Mouse (Mus musculus) common myeloid progenitor, adult 5-6 weeks (primary cell): Measurements from ENCODE around the gene Mfap3. TPM values are rescaled to one million over a fixed set of nuclear protein-coding genes. Genes with fewer than 3 reads are reported as not detected.

Experiments used
- ATAC-seq: replicated peaks from 2 replicates; pipeline ENCODE4 v1.8.0; 2016; ENCODE audit warnings: low read depth, mild to moderate bottlenecking, moderate TSS enrichment, inconsistent platforms; ENCODE audit not compliant: poor library complexity, severe bottlenecking
- total RNA-seq: library from RNA; stranded (forward); fragments of 200-1000, 187-1606 nt; gene quantifications from 2 replicates; pipeline ENCODE4 v1.2.3, GENCODE M21; 2017

Mfap3 gene
- total RNA-seq, result 22.5 and 27.5 TPM in 2 replicates

DNA sequence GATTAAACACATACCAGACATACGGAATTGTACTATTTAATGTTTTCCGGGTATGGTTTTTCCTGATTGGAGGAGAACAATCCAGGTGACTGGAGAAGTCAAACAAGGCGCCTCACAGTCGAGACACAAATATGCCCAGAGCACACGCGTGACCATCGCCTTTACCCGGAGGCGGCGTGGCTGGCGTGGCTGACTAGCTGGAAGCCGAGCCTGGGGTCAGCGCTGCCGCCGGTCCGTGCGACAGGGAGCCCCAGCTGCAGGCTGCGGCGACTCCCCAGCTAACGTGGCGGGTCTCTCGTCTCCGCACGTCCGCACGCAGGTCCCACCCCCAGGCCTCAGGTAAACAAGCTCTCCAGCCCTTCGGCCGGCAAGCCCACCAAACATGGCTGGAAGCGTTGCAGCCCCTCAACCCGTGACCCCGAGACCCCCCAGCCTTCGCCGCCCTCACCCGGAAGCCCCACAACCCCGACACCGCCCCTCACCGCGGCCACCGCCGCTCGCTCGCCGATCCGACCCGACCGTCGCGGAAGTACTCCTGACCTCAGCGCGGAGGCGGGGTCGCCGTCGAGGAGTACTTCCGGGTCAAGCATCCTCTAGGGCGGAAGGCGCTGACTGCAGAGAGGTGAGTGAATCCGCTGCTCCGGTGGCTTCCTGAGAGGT is at the start of gene Mfap3, which contains the start of gene Fam114a2:
Mfap3 (plus strand) TSS at position 574 of the 660 bp plus-strand sequence.
Fam114a2 (minus strand) TSS at position 527 of the 660 bp plus-strand sequence.
- ATAC-seq, result peak; percentile 92

DNA sequence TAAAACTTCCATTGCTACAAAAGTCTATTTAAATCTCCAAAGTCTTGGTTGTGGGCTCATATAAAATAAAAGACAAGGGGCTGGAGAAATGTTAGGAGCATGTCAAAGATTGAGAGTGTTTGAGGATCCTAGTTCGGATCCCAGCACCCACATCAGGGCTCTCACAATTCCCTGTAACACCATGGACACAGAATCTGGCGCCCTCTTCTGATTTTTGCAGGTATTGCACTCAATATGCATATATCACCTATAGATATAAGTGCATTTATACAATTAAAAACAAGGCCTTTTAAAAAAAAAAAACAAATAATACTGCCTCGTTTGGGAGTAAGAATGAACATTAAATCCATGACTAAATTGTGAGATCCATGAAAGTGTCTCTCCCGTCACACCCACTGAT is 49.8 kb upstream of the Mfap3 start:
- ATAC-seq, result no peak

DNA sequence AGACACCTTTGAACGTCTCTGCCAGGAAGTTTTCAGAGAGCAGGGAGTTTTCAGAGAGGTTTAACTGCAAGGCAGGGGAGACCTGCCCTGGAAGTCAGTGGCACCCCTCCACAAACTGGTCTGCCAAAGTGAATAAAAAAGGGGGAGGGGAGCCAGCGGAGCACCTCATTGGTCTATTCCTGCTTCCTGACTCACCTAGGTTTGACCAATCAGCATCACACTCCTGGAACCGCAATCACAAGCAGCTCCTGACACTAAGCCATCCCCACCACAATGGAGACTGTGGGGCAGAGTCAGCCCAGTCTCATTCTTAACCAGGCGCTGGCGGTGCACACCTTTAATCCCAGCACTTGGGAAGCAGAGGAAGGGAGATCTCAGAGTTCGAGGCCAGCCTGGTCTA is 48.4 kb upstream of the Mfap3 start:
- no peak for ATAC-seq

DNA sequence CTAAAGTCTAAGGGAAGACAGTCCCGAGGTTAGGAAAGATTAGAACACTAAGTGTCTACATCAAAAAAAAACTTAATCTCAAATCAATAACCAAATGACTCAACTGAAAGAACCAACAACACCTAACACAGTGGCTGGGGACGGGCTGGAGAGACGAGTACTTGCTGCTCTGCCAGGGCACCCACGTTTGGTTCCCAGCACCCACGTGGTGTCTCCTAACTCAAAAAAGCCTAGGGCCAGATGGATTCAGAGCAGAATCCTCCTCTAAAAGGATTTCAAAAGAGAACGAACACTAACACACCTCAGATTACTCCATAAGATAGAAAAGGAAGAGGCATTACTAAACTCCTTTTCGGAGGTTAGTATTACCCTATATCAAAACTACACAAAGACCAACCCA is 47.5 kb upstream of the Mfap3 start:
- no peak for ATAC-seq

DNA sequence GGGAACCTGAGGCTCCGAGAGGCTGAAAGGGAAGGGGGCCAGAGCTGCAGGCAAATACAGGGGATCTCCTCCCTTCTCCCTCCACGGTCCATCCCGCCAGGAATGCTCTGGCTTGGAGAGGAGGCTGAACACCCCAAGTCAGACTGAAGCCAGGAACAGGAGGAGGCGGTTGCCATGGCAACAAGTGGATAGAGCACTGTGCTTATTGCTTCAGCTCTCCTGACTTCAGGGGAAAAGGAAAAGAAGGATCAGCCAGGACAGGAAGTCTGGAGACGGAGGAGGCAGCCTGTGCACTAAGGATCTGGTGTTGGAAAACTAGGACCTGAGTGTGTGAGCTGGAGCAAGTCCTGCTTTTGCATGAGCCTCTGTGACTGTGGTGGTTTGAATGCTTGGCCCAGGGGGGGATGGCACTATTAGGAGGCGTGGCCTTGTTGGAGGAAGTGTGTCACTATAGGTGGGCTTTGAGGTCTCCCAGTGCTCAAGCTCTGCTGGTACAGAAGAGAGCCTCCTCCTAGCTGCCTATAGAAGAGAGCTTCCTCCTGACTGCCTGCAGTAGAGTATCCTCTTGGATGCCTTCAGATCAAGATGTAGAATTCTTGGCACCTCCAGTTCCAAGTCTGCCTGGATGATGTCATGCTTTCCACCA is 44.0 kb upstream of the Mfap3 start:
- ATAC-seq, result no peak

DNA sequence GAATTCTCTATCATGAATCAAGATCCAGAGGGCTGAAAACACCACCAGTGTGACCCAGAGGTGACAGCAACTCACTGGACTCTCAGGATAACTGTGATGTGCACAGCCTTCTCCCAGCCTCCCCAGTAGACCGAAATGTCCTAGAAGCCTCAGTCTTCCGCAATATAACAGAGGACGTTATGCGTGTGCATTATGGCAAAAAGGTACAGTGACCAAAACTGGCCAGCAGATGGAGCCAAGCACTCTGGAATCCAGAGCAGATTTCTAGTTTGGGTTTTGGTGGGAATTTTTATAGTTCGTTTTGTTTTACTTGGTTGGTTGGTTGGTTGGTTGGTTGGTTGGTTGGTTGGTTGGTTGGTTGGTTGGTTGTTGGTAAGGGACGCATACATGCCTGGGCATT is 43.3 kb upstream of the Mfap3 start:
- ATAC-seq, result peak; percentile 73; the same call in 1 of the 2 replicates

DNA sequence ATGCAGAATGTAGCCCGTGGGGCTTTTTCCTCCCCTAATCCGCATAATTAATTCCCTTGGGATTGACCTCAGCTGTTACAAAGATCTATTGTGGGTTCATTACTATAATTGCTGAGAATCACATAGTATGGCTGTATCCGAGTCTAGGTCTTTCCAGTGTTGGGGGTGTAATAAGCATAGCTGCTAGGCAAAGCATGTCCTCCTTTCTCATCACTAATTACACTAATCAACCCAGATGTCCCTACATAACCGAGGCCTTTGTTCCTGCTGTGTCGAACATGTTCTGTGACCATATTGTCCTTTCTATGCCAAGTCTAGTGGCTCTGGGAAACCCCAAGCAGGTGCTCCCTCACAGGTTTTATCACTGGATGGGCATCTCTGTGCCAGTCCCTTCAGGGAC is 40.4 kb upstream of the Mfap3 start:
- no peak for ATAC-seq

DNA sequence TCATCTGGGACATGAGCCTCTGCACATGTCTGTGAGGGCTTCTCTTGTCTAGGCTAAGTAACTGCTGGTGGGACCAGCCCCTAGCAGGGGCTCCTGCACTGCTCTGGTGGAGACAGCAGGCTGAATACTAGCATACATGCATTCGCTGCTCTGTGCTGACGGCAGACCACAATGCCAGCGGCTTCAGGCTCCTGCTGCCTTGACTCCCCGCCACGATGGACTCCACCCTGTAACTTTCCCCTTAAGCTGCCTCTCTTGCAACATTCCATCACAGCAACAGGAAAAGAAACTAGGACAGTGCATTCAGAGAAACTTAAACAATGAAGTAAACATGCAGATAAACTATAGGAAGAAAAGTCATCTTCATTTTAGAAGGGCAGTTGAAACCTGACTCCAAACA is 30.0 kb upstream of the Mfap3 start:
- no peak for ATAC-seq

DNA sequence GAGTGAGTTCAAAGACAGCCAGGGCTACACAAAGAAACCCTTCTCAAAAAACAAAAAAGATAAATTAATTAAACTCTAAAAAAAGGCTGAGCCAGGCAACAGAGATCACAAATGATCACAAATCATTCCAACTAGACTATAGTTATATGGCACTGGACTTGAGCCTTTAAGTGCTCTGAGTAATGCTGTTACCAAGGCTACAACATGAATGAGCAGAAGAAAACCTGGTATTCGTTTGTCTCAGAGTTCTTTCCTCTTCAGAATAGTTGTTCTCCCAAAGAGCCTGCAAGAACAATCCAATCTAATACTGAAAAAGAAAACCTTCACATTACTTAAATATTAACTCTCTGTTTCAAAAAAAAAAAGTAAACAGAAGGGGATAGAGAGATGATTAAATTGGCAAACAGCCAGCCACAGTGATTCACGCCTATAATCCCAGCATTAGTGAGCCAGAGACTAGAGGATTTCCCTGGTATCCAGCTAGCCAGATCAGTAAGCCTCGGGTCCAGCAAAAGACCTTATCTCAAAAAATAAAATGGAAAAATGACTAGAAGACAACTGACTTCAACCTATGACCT is 21.9 kb upstream of the Mfap3 start:
- ATAC-seq, result no peak

DNA sequence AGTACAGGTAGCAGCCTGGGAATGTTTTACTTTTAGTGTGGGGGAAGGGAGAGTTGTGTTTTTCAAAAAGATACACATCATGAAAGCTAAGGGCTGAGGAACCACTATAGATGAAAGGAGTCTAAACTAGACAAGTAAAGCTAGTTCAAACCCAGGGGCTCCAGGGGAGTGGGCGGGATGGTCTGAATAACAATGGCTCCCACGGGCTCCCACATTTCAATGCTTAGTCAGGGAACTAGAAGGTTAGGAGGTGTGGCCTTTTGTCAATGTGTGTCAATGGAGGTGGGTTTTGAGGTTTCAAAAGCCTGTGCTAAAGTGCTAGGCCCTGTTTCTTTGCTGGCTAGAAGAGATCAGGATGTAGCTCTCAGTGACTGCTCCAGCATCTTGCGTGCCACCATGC is 20.8 kb upstream of the Mfap3 start:
- no peak for ATAC-seq

DNA sequence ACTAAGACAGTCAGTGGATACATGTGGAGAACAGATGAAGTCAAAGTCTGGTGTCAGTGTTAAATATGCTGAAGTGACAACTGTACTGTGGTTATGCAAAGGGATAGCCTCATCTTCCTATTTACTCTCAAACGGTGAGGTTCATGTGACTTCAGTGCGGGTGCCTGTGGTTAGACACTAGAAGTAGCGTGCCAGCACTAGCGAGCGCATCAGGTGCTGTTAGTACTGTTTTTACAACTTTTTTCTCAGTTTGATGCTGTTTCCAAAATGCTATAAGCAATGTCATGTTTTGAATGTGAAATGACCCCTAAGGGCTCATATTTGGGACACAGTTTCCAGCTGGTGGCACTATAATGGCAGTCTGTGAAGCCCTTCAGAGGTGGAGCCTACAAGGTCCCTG is 20.2 kb upstream of the Mfap3 start:
- ATAC-seq, result no peak

DNA sequence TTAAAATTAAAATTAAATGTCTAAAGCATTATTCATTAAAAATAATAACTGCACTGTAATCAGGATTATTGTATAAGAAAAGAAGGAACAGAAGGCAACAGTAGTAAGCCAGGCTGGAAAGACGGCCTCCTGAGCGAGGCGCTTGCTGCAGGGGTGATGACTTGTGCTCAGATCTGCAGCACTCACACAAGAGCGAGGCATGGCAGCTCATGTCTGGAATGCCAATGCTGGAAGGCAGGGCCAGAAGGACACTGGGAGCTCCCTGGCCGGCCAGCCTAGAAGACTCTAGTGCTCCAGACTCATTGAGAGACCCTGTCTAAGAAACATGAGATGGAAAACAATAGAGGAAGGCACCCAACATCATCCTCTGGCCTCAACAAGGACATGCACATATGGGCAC is 15.3 kb upstream of the Mfap3 start:
- ATAC-seq, result no peak

DNA sequence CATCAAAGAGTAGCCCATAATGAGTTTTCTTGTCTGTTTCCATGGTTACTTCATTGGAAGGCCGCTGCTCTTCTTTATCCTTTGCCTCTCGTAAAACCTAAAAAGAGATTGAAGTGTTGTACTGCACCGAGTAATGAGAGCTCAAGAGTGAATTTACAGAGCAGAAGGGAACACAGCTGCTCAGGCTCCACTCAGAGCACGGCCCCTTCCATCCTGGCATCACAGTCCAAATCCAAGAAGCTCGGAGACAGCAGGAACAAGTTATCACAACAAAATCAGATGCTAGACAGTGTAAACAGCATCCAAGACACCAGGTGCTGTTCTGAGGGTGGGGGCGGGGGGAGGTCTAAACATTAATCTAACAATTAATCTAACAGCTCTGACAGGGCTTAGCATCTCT is 11.6 kb upstream of the Mfap3 start:
- ATAC-seq, result no peak

DNA sequence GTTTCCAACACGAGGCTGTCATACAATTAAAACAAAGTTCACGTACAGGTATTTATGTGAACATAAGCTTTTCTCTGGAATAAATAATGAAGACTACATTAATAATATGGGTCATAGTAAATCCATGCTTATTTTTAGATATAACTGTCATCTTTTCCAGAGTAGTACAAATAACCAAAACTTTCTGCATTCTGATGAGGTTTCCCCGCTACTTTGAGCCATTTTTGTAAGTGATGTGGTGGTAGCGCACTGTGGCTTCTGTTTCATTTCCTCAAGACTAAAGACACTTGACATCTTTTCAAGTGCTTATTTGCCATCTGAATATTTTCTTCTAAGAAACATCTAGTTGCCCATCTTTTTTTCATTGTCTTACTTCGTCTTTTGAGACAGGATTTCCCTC is 3.2 kb upstream of the Mfap3 start:
- no peak for ATAC-seq

DNA sequence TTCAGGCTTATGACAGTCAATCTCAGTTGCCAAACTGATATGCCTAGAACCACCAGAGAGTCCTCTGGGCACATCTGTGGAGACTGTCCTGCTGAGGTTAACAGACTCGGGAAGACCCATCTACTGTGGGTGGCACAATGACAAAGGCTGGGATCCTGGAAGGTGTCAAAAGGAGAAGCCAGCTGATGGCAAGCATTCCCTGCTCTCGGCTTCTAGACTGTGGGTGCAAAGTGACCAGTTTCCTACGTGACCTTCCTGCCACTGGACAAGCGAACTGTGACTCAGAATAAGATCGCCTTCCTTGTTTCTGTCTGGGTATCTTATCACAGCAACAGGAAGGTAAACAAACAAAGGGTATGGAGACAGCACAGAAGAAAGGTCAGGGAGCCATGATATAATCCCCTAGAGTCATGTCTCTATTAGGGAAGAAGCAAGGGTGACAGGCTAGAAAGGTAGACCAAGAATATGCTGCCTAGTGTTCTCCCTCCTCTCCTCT is 1.5 kb upstream of the Mfap3 start:
- ATAC-seq, result no peak

DNA sequence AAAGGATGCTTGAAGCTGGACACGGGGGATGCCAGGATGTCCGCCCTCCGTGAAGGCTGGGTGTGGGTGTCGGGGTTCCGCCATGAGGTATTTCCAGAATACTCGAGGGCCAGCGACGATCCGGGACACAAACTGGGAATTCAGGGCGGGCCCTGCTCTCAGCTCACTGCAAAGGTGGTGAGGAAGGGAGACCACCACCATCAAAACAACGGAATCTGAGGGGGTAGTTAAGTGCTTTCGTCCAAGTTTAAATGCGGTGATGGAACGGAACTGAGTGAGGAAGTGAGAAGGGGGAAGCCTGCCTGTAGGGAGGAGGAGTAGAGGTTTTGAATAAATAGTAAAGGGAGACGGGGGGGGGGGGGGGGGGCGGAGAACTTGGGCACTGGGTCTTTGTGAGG is 286 bp downstream of the Mfap3 start:
- peak; percentile 39 for ATAC-seq

DNA sequence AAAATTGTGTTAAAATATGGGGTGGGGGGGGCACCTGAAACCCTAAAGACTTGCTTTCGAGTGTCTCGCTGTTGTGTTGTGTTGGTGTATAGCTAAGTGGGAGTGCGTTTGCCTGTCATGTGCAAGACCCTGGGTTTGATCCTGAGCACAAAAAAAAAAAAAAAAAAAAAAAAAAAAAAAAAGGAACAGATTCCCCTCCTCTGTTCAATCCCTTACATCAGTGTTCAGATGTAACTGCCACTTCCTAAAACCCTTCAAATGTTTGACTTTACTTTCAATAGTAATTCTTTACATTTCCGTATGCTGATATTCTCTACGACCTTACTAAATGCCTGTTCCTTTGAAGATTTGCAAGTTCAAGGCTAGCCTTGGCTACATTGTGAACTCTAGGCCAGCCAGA is 840 bp downstream of the Mfap3 start:
- no peak for ATAC-seq

DNA sequence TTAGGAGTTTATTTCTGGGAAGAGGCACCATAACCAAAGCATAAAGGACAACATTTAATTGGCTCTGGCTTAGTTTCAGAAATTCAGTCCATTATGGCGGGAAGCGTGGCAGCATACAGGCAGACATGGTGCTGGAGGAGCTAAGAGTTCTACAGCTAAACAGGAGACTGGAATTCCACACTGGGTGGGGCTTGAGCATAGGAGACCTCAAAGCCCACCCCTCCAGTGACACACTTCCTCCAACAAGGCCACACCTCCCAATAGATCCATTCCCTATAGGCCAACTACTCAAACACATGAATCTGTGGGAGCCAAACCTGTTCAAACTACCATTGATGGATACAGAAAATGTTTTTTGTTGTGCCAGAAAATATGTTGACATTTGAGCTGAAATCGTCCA is 2.7 kb downstream of the Mfap3 start:
- ATAC-seq, result no peak

DNA sequence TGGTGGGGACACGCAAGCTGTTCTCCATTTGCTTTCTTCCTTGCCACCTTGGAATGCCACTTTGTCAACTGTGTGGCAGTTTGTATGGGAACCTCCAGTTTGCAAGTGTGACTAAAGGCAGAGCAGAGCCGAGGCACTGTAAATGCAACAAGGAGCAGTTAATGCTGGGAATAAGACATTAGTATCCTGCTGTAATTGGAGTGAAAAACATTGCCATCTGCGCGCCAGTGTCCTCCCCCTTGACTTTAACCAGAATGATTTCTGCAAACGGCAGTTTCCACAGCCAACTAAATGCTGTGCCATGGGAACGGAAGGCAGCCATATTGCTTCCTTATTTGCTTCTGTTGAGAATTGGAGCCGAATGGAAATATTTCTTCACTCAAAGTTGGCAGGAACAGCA is 3.6 kb downstream of the Mfap3 start:
- ATAC-seq, result no peak

DNA sequence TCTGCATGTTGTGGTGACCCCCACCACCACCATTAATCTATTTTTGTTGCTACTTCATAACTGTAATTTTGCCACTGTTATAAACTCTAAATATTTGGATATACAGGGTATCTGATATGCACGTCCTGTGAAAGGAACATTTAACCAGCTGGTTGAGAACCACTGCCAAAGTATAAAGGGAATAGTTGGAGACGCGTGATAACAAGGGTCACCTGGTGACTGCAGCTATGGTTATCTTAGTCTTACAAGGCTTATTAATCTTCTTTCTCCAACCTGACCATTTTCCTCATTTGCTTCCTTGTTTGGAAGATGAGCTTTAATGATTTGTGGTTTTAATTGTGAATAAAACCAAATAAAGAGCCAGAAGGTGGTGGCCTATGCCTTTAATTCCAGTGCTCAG is 5.0 kb downstream of the Mfap3 start:
- ATAC-seq, result no peak

DNA sequence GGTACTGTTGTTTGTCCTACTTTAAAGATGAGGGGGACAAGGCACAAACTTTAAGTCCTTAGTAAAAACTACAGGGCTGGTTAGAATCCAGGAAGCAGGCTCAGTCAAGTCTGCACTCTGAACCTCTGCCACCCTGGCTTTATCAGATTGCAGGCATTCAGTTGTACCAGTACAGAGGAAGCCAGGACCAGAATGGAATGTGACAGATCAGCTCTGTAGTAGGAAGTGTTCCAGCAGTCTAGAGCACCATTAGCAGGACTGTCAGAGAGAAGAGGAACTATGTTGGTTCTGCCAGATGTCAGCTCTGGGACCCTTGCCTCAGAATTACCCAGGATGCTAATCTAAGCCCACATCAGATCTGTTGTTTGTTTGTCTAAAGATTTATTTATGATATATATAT is 6.1 kb downstream of the Mfap3 start:
- ATAC-seq, result peak; percentile 69
